Mouse (Mus musculus) urinary bladder, postnatal 14 days (tissue): ENCODE data around the gene Cmtm7.

Source experiments
- DNase-seq: peaks from one replicate; pipeline ENCODE4 v3.0.0; 2021; ENCODE audit warnings: low spot score

Cmtm7 gene

DNA sequence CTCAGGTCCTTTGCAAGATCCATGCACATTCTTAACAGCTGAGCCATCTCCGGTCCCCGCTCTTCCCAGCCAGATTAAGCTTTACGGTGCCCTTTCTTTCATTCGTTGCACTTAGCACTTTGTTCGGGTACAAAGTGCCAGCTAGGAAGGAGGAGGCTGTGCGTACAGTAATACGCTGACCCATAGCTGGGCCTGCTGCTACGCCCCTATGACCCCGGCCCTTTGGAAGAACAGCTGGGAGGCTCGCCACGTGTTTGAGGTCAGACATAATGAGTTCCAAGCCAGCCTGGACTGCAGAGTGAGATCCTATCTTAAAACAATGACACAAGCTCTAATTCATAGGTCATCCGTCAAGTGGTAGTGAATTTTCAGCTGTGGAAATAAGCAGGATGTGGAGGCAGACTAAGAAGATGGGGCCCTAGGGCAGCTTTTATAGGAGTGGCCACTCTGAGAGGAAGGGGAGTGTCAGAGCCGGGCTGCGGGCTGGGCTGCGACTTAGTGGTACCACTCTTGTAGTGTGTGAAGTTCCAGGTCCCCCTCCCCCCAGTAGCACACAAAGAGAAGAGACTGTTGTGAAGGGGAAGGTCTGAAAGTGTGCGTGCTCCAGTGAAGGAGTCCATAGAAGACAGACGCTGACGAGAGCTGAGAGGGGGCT lies 64.9 kb downstream of the Cmtm7 start:
- DNase-seq = no peak

DNA sequence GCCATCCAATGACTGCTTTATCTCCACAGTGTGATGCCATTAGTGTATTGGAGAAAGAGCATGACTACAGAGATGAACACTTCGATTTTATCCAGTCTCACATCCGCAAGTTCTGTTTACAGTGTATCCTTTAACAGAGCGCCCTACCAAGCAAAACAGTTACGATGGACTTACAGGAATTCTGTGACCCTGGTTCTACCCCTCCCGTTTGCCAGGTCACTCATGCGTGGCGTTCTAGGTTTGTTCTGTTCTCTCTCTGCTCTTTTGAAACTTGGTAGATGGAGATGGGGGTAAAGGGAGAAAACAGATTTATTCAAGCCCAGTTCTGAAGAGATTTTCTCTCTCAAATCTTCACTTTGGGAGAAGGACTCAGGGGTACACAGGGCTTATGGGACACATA lies 68.2 kb downstream of the Cmtm7 start:
- DNase-seq = no peak

DNA sequence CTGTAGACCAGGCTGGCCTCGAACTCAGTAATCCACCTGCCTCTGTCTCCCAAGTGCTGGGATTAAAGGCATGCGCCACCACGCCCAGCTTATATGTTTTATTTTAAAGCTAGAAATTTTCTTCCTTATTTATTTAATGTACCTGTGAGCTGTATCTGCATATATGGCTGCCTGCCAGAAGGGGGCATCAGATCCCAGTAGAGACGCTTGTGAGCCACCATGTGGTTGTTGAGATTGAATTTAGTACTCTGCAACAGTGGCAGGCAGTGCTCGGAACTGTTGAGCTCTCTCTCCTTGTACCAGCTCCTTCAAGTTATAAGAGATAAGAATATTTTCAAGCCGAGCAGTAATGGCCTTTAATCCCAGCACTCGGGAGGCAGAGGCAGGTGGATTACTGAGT lies 71.3 kb downstream of the Cmtm7 start:
- DNase-seq = peak; percentile 30

DNA sequence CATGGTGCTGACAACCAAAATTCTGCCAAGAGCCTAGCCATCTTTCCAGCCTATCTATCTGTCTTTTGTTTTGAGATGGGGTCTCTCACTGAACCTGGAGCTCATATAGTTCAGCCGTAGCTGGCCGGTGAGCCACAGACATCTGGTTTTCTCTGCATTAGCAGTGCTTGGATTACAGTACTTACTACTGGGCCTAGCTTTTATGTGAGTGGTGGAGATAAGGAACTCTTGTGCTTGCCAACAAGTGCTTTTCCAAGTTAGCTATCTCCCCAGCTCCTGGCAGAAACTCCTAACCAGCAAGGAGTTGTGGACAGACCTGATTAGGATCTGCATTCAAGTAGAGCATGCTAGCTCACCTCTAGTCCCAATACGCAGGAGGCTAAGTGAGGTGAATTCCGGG lies 73.9 kb downstream of the Cmtm7 start:
- DNase-seq = no peak
